In the genomic region with DNA sequence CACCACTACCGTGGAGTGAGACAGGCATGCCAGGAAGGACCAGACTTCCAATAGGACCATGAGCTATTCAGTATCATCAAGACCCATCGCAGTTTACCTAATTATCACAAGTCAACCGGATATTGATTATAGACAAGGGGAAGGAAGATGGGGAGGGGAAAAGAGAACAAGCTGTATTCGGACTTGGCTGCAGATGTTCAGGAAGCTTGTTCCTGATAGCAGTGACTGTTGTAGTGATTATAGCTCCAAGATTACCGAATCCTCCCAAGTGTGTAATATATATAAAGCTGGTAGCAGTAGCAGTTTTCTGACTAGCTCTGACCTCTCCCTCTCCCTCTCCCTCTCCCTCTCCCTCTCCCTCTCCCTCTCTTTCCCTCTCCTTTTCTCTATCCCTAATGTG, we compare ENCODE assay signal across 22 mouse cellular contexts.
"Had no signal": no experiment of that assay in that cellular context is flagged by ENCODE, and none has a peak within 500 bp of the region (broad histone marks: within the 10 kb centered on the region; RNA-seq: fewer than 3 reads in every experiment).

No protein-coding gene starts in this region.

- H3K27me3 ChIP-seq: limb, embryonic 13.5 days; liver, embryonic 12.5 days; liver, embryonic 15.5 days; lung, embryonic 15.5 days; megakaryocyte, embryonic 14.5 days; neural tube, embryonic 12.5 days had no signal

- H3K9ac ChIP-seq: limb, embryonic 13.5 days; liver, embryonic 12.5 days; liver, embryonic 15.5 days; lung, embryonic 15.5 days; neural tube, embryonic 12.5 days had no signal

- H3K4me3 ChIP-seq: layer of hippocampus, adult 2 months; limb, embryonic 10.5 days; limb, embryonic 13.5 days; liver, embryonic 12.5 days; liver, embryonic 15.5 days; lung, embryonic 15.5 days; neural tube, embryonic 12.5 days had no signal

- H3K9me3 ChIP-seq: limb, embryonic 10.5 days; limb, embryonic 13.5 days; liver, embryonic 12.5 days; liver, embryonic 15.5 days; lung, embryonic 15.5 days; megakaryocyte, embryonic 14.5 days; neural tube, embryonic 12.5 days had no signal

- H3K36me3 ChIP-seq: limb, embryonic 10.5 days; limb, embryonic 13.5 days; liver, embryonic 12.5 days; liver, embryonic 15.5 days; lung, embryonic 15.5 days; neural tube, embryonic 12.5 days had no signal

- DNase-seq: kidney, adult 18-20 months; kidney, adult 9 months; kidney, postnatal 25 days; layer of hippocampus, adult 9-11 months; liver; lung, adult 18-20 months; lung, postnatal 10 days; lung, postnatal 36 days; midbrain, embryonic 14.5 days; thymus, adult 2 months; thymus, postnatal 14 days; thymus, postnatal 4 days had no signal

- H3K4me2 ChIP-seq: limb, embryonic 13.5 days; liver, embryonic 12.5 days; liver, embryonic 15.5 days; lung, embryonic 15.5 days; midbrain, embryonic 11.5 days; neural tube, embryonic 12.5 days had no signal

- H3K4me1 ChIP-seq: limb, embryonic 10.5 days; limb, embryonic 13.5 days; lung, embryonic 15.5 days; neural tube, embryonic 12.5 days had no signal

- ATAC-seq: liver, embryonic 12.5 days had no signal

- H3K27ac ChIP-seq: layer of hippocampus, adult 2 months; limb, embryonic 10.5 days; limb, embryonic 13.5 days; liver, embryonic 12.5 days; liver, embryonic 15.5 days; lung, embryonic 15.5 days; neural tube, embryonic 12.5 days; stomach, postnatal 0 days had no signal
